Mouse (Mus musculus): ENCODE results near the gene Dtnb.
A peak's percentile ranks its signal among the peaks of the same experiment; 100 is the strongest.

DNA sequence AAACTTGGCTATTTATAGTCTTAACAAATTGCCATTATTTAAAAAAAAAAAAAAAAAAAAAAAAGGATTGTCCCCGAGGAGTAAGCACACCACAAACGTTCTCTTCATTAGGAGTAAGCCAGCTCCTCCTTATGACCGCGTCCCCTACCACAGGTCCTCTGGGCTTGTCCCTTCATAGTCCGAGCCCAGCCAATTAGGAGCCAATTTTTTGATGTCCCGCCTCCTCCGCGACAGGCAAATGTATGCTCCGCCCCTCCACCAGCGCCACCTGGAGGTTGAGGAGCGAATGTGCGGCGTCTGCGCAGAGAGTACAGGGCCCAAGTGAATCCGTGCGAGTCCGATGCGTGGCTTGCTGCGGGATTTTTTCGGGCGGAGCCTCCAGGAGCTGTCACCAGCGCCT, 219.6 kb downstream of the Dtnb start:
- TF ChIP-seq CTCF (IDR thresholded peaks at IDR 0.05; ENCODE audit: borderline replicate concordance, control insufficient read depth, extremely low read depth, insufficient read depth, low read length, poor library complexity): peak; percentile 93
- no peak for TF ChIP-seq POLR2A (IDR thresholded peaks at IDR 0.05; ENCODE audit: control insufficient read depth, extremely low read depth, insufficient read depth, low read length, poor library complexity)
